Mouse (Mus musculus) urinary bladder, postnatal 14 days (tissue): ENCODE measurements at regions not wholly inside any gene's neighbourhood (a gene's known extent, or its start where the extent isn't known, plus 50 kb on each side); places are given as distances from the start of the nearest gene placed in this dataset.

Experiments used
- DNase-seq: peaks from one replicate; pipeline ENCODE4 v3.0.0; 2021; ENCODE audit warnings: low spot score

GRCm38 (mm10) chr6:50922235-50922634 is 268.0 kb upstream of the Npvf start:
- DNase-seq = no peak

GRCm38 (mm10) chr6:50924571-50924970 is 270.3 kb upstream of the Npvf start:
- DNase-seq = no peak

- DNase-seq = no peak
Measured at GRCm38 (mm10) chr6:50924998-50925397, 270.8 kb upstream of the Npvf start.

- DNase-seq = no peak
Measured at GRCm38 (mm10) chr6:50926313-50926712, 272.1 kb upstream of the Npvf start.

GRCm38 (mm10) chr6:50929503-50929902 is 275.3 kb upstream of the Npvf start:
- DNase-seq = no peak

GRCm38 (mm10) chr6:50933510-50933909 is 279.3 kb upstream of the Npvf start:
- no peak for DNase-seq

- no peak for DNase-seq
Measured at GRCm38 (mm10) chr6:50934245-50934644, 280.0 kb upstream of the Npvf start.

- no peak for DNase-seq
Measured at GRCm38 (mm10) chr6:50936306-50936705, 282.1 kb upstream of the Npvf start.

- peak; percentile 79 for DNase-seq
Measured at GRCm38 (mm10) chr6:50937094-50937493, 282.9 kb upstream of the Npvf start.

GRCm38 (mm10) chr6:50938879-50939278 is 284.6 kb upstream of the Npvf start:
- peak; percentile 38 for DNase-seq

- peak; percentile 28 for DNase-seq
Measured at GRCm38 (mm10) chr6:50939440-50939839, 285.2 kb upstream of the Npvf start.

GRCm38 (mm10) chr6:50940118-50940517 is 285.9 kb upstream of the Npvf start:
- DNase-seq = no peak

- peak; percentile 59 for DNase-seq
Measured at GRCm38 (mm10) chr6:50940641-50941398, 286.6 kb upstream of the Npvf start.

GRCm38 (mm10) chr6:50942696-50943095 is 288.5 kb upstream of the Npvf start:
- DNase-seq = no peak

GRCm38 (mm10) chr6:50948061-50948460 is 293.8 kb upstream of the Npvf start:
- no peak for DNase-seq

- no peak for DNase-seq
Measured at GRCm38 (mm10) chr6:50949361-50949760, 295.1 kb upstream of the Npvf start.

- DNase-seq = no peak
Measured at GRCm38 (mm10) chr6:50949883-50950583, 295.8 kb upstream of the Npvf start.

GRCm38 (mm10) chr6:50957328-50957900 is 303.2 kb upstream of the Npvf start:
- DNase-seq = no peak

- DNase-seq = no peak
Measured at GRCm38 (mm10) chr6:50960341-50960740, 306.1 kb upstream of the Npvf start.

GRCm38 (mm10) chr6:50961592-50961991 is 307.4 kb upstream of the Npvf start:
- no peak for DNase-seq

GRCm38 (mm10) chr6:50968546-50968945 is 314.3 kb upstream of the Npvf start:
- DNase-seq = no peak

GRCm38 (mm10) chr6:50969341-50969740 is 315.1 kb upstream of the Npvf start:
- no peak for DNase-seq

- no peak for DNase-seq
Measured at GRCm38 (mm10) chr6:50969997-50970396, 315.8 kb upstream of the Npvf start.
